Mouse (Mus musculus) lung, embryonic 16.5 days (tissue): Measurements from ENCODE around the gene Acot11. TPM values are rescaled to one million over a fixed set of nuclear protein-coding genes. Genes with fewer than 3 reads are reported as not detected.

Source experiments
- polyA plus RNA-seq: library from polyadenylated mRNA; unstranded; fragments of >200 nt; fragmentation: Nextera tagmentation; extraction: Ambion mirVana; gene quantifications from 2 replicates; pipeline ENCODE4 v1.2.1, GENCODE M21; 2015

Acot11 gene
- polyA plus RNA-seq, 1 experiment from 2014 or later = 2.1 TPM

Other genes starting within 250 kb of the Acot11 start
- gene Dhcr24, start 244.0 kb downstream of the Acot11 start, polyA plus RNA-seq = 2.0 and 2.9 TPM in 2 replicates
- gene Lexm, start 187.8 kb downstream of the Acot11 start, polyA plus RNA-seq = not detected in 2 replicates
- 1.2 and 1.8 TPM in 2 replicates for gene Ttc22, start 182.6 kb downstream of the Acot11 start, polyA plus RNA-seq
- gene Pars2, start 153.9 kb downstream of the Acot11 start, polyA plus RNA-seq = 12.2 and 13.2 TPM in 2 replicates
- gene Ttc4, start 126.1 kb downstream of the Acot11 start, polyA plus RNA-seq = 89.7 and 92.3 TPM in 2 replicates
- gene Mroh7, start 74.1 kb downstream of the Acot11 start, polyA plus RNA-seq = 0.13 TPM in 1 of 2 replicates, not detected in the other
- gene Fam151a, start 71.1 kb downstream of the Acot11 start, polyA plus RNA-seq = 0.18 and 0.30 TPM in 2 replicates
- gene Ssbp3, start 105.7 kb upstream of the Acot11 start, polyA plus RNA-seq = 49.5 and 61.7 TPM in 2 replicates